Mouse (Mus musculus): Measurements from ENCODE around the gene Fgf11. TPM values are rescaled to one million over a fixed set of nuclear protein-coding genes. Genes with fewer than 3 reads are reported as not detected.
A peak's percentile ranks its signal among the peaks of the same experiment; 100 is the strongest.

Fgf11 gene
- polyA plus RNA-seq, 1 experiment, result 47.0 TPM

- under 1% methylated on average over 7 of the region's 7 CpGs for WGBS
- TF ChIP-seq CTCF (IDR thresholded peaks at IDR 0.05; ENCODE audit: borderline replicate concordance, insufficient read depth, low read depth, low read length) (no peak), POLR2A (IDR thresholded peaks at IDR 0.05; ENCODE audit: borderline replicate concordance, insufficient read depth, low read length) (no peak)
- H3K27me3 ChIP-seq (ENCODE audit: control insufficient read depth, insufficient read depth, low read length), result no peaks in the 10 kb centered on the region
- H3K4me1 ChIP-seq (ENCODE audit: control insufficient read depth, insufficient read depth, low read length), result peaks cover 2% of the 10 kb centered on the region; the same call in 1 of the 2 replicates
- H3K27ac ChIP-seq (ENCODE audit: insufficient read depth, low read length), result peak overlapping the region; percentile 86
- DNase-seq, result peak in 1 of 2 experiments; percentile 44
- peak overlapping the region; percentile 89 for H3K4me3 ChIP-seq (replicated peaks; ENCODE audit: insufficient read depth, low read depth, low read length)
Observed at GRCm38 (mm10) chr11:69838714-69839104, 37.1 kb upstream of the Fgf11 start.

GRCm38 (mm10) chr11:69837952-69838713, 36.5 kb upstream of the Fgf11 start, which contains the start of gene Tmem256:
Gene Tmem256 (plus strand): TSS chr11:69838514.
- Histone ChIP-seq H3K4me3 (replicated peaks; ENCODE audit: insufficient read depth, low read depth, low read length) (peak within 1 kb of the TSS; percentile 98), H3K27ac (ENCODE audit: insufficient read depth, low read length) (peak within 1 kb of the TSS; percentile 86), H3K27me3 (ENCODE audit: control insufficient read depth, insufficient read depth, low read length) (no peaks in the 10 kb centered on the region), H3K4me1 (ENCODE audit: control insufficient read depth, insufficient read depth, low read length) (peaks cover 5% of the 10 kb centered on the region; the same call in 1 of the 2 replicates)
- under 1% methylated on average over 34 of the region's 34 CpGs for WGBS
- DNase-seq, result peak; percentile 97 to 99
- TF ChIP-seq POLR2A (IDR thresholded peaks at IDR 0.05; ENCODE audit: borderline replicate concordance, insufficient read depth, low read length) (peak; percentile 82), CTCF (IDR thresholded peaks at IDR 0.05; ENCODE audit: borderline replicate concordance, insufficient read depth, low read depth, low read length) (no peak)

- Histone ChIP-seq H3K27me3 (ENCODE audit: control insufficient read depth, insufficient read depth, low read length) (no peaks in the 10 kb centered on the region), H3K4me3 (replicated peaks; ENCODE audit: insufficient read depth, low read depth, low read length) (peak within 1 kb of the TSS; percentile 98), H3K27ac (ENCODE audit: insufficient read depth, low read length) (peak within 1 kb of the TSS; percentile 86), H3K4me1 (ENCODE audit: control insufficient read depth, insufficient read depth, low read length) (peaks cover 5% of the 10 kb centered on the region)
- under 1% methylated on average over 32 of the region's 32 CpGs for WGBS
- TF ChIP-seq CTCF (IDR thresholded peaks at IDR 0.05; ENCODE audit: borderline replicate concordance, insufficient read depth, low read depth, low read length) (no peak), POLR2A (IDR thresholded peaks at IDR 0.05; ENCODE audit: borderline replicate concordance, insufficient read depth, low read length) (peak; percentile 47)
- DNase-seq, result no peak
Observed at GRCm38 (mm10) chr11:69837604-69837951, 35.9 kb upstream of the Fgf11 start, which contains the start of gene Nlgn2. Gene Nlgn2 (minus strand): TSS chr11:69837784.

GRCm38 (mm10) chr11:69836703-69837576, 35.3 kb upstream of the Fgf11 start:
- WGBS, result 2% methylated on average over 52 of the region's 52 CpGs
- peak overlapping the region; percentile 86 for H3K27ac ChIP-seq (ENCODE audit: insufficient read depth, low read length)
- no peaks in the 10 kb centered on the region for H3K27me3 ChIP-seq (ENCODE audit: control insufficient read depth, insufficient read depth, low read length)
- H3K4me3 ChIP-seq (replicated peaks; ENCODE audit: insufficient read depth, low read depth, low read length), result peak overlapping the region; percentile 98
- no peak for TF ChIP-seq POLR2A (IDR thresholded peaks at IDR 0.05; ENCODE audit: borderline replicate concordance, insufficient read depth, low read length)
- TF ChIP-seq CTCF (IDR thresholded peaks at IDR 0.05; ENCODE audit: borderline replicate concordance, insufficient read depth, low read depth, low read length), result no peak
- peak; percentile 36 to 81 for DNase-seq
- H3K4me1 ChIP-seq (ENCODE audit: control insufficient read depth, insufficient read depth, low read length), result peaks cover 5% of the 10 kb centered on the region

- no peaks in the 10 kb centered on the region for H3K27me3 ChIP-seq (ENCODE audit: control insufficient read depth, insufficient read depth, low read length)
- WGBS, result 5% methylated on average over 3 of the region's 4 CpGs
- DNase-seq, result peak in 1 of 2 experiments; percentile 45
- H3K4me1 ChIP-seq (ENCODE audit: control insufficient read depth, insufficient read depth, low read length), result peaks cover 5% of the 10 kb centered on the region
- H3K4me3 ChIP-seq (replicated peaks; ENCODE audit: insufficient read depth, low read depth, low read length), result peak overlapping the region; percentile 98
- no peak overlapping the region for H3K27ac ChIP-seq (ENCODE audit: insufficient read depth, low read length)
- TF ChIP-seq CTCF (IDR thresholded peaks at IDR 0.05; ENCODE audit: borderline replicate concordance, insufficient read depth, low read depth, low read length) (no peak), POLR2A (IDR thresholded peaks at IDR 0.05; ENCODE audit: borderline replicate concordance, insufficient read depth, low read length) (no peak)
Observed at GRCm38 (mm10) chr11:69835966-69836335, 34.3 kb upstream of the Fgf11 start.

- no peak for DNase-seq
- H3K4me1 ChIP-seq (ENCODE audit: control insufficient read depth, insufficient read depth, low read length), result peaks cover 5% of the 10 kb centered on the region
- no peak for TF ChIP-seq POLR2A (IDR thresholded peaks at IDR 0.05; ENCODE audit: borderline replicate concordance, insufficient read depth, low read length)
- TF ChIP-seq CTCF (IDR thresholded peaks at IDR 0.05; ENCODE audit: borderline replicate concordance, insufficient read depth, low read depth, low read length), result no peak
- H3K4me3 ChIP-seq (replicated peaks; ENCODE audit: insufficient read depth, low read depth, low read length), result peak overlapping the region; percentile 98
- WGBS, result 16% methylated on average over 9 of the region's 9 CpGs
- H3K27ac ChIP-seq (ENCODE audit: insufficient read depth, low read length), result no peak overlapping the region
- no peaks in the 10 kb centered on the region for H3K27me3 ChIP-seq (ENCODE audit: control insufficient read depth, insufficient read depth, low read length)
Observed at GRCm38 (mm10) chr11:69835326-69835965, 33.8 kb upstream of the Fgf11 start.

- Histone ChIP-seq H3K4me1 (ENCODE audit: control insufficient read depth, insufficient read depth, low read length) (peaks cover 5% of the 10 kb centered on the region; the same call in 1 of the 2 replicates), H3K27me3 (ENCODE audit: control insufficient read depth, insufficient read depth, low read length) (no peaks in the 10 kb centered on the region), H3K27ac (ENCODE audit: insufficient read depth, low read length) (no peak overlapping the region), H3K4me3 (replicated peaks; ENCODE audit: insufficient read depth, low read depth, low read length) (peak overlapping the region; percentile 6)
- 13% methylated on average over 45 of the region's 48 CpGs for WGBS
- no peak for TF ChIP-seq CTCF (IDR thresholded peaks at IDR 0.05; ENCODE audit: borderline replicate concordance, insufficient read depth, low read depth, low read length)
- no peak for TF ChIP-seq POLR2A (IDR thresholded peaks at IDR 0.05; ENCODE audit: borderline replicate concordance, insufficient read depth, low read length)
- peak; percentile 37 to 57 for DNase-seq
Observed at GRCm38 (mm10) chr11:69834001-69834549, 32.4 kb upstream of the Fgf11 start.

Measured in cerebellum, adult 2 months (tissue).